Mouse (Mus musculus): ENCODE data around the gene Nol9. TPM values are rescaled to one million over a fixed set of nuclear protein-coding genes. Genes with fewer than 3 reads are reported as not detected.

Nol9 gene
- polyA plus RNA-seq, 1 experiment: 8.0 TPM

- no peak overlapping the region for H3K4me3 ChIP-seq (ENCODE audit: control insufficient read depth, low read depth, low read length)
- H3K36me3 ChIP-seq (ENCODE audit: control insufficient read depth, insufficient read depth, low read length): no peaks in the 10 kb centered on the region
- no peak overlapping the region; the same call in 1 of the 2 replicates for H3K27ac ChIP-seq (ENCODE audit: control insufficient read depth, insufficient read depth, low read depth, low read length)
- H3K27me3 ChIP-seq (ENCODE audit: control insufficient read depth, insufficient read depth, low read length): no peaks in the 10 kb centered on the region
- TF ChIP-seq CTCF (IDR thresholded peaks at IDR 0.05; ENCODE audit: control insufficient read depth, insufficient read depth, insufficient replicate concordance, low read depth, low read length): no peak
- TF ChIP-seq POLR2A (IDR thresholded peaks at IDR 0.05; ENCODE audit: control insufficient read depth, low read depth, low read length): no peak
- H3K4me1 ChIP-seq (ENCODE audit: control insufficient read depth, insufficient read depth, low read length): peaks cover 5% of the 10 kb centered on the region
These were observed 28.2 kb downstream of the Nol9 start for GRCm38 (mm10) chr4:152067280-152067679.

DNA sequence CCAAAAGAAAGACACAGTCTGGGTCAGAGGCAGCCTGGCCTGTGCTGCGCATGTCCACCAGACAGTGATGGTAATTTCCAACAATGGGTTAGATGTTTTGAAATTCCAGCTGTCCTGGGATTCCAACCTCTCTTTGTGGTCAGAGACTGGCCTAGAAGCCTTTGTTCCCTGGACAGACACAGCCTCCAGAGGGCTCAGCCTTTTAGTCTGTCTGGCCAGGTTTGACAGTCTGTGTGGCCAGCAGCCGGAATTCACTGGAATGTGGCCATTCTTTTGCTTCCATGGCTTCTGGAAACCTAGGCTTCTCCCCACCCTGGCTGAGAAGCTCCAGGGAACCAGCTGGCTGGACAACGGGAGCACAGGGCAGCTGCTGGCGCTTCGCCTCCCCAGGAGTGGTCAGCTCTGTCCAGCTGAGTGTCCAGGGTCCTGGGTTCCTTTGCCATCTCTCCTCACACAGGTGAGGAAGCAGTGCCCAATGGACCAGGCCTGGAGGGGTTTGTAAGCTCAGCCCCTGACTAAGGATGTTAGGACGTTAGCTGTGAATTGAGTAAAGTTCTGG lies 29.1 kb downstream of the Nol9 start:
- no peaks in the 10 kb centered on the region for H3K36me3 ChIP-seq (ENCODE audit: control insufficient read depth, insufficient read depth, low read length)

GRCm38 (mm10) chr4:152069245-152069644 lies 30.1 kb downstream of the Nol9 start:
- Histone ChIP-seq H3K27me3 (ENCODE audit: control insufficient read depth, insufficient read depth, low read length) (no peaks in the 10 kb centered on the region), H3K4me1 (ENCODE audit: control insufficient read depth, insufficient read depth, low read length) (peaks cover 13% of the 10 kb centered on the region), H3K27ac (ENCODE audit: control insufficient read depth, insufficient read depth, low read depth, low read length) (no peak overlapping the region), H3K4me3 (ENCODE audit: control insufficient read depth, low read depth, low read length) (no peak overlapping the region), H3K36me3 (ENCODE audit: control insufficient read depth, insufficient read depth, low read length) (no peaks in the 10 kb centered on the region)
- TF ChIP-seq POLR2A (IDR thresholded peaks at IDR 0.05; ENCODE audit: control insufficient read depth, low read depth, low read length) (no peak), CTCF (IDR thresholded peaks at IDR 0.05; ENCODE audit: control insufficient read depth, insufficient read depth, insufficient replicate concordance, low read depth, low read length) (no peak)

More for the DNA sequence above, 29.1 kb downstream of the Nol9 start:
- TF ChIP-seq POLR2A (IDR thresholded peaks at IDR 0.05; ENCODE audit: control insufficient read depth, low read depth, low read length) (no peak), CTCF (IDR thresholded peaks at IDR 0.05; ENCODE audit: control insufficient read depth, insufficient read depth, insufficient replicate concordance, low read depth, low read length) (no peak)
- H3K27me3 ChIP-seq (ENCODE audit: control insufficient read depth, insufficient read depth, low read length): no peaks in the 10 kb centered on the region
- H3K4me3 ChIP-seq (ENCODE audit: control insufficient read depth, low read depth, low read length): no peak overlapping the region
- H3K4me1 ChIP-seq (ENCODE audit: control insufficient read depth, insufficient read depth, low read length): peaks cover 8% of the 10 kb centered on the region
- H3K27ac ChIP-seq (ENCODE audit: control insufficient read depth, insufficient read depth, low read depth, low read length): peak overlapping the region; percentile 3; the same call in 1 of the 2 replicates

DNA sequence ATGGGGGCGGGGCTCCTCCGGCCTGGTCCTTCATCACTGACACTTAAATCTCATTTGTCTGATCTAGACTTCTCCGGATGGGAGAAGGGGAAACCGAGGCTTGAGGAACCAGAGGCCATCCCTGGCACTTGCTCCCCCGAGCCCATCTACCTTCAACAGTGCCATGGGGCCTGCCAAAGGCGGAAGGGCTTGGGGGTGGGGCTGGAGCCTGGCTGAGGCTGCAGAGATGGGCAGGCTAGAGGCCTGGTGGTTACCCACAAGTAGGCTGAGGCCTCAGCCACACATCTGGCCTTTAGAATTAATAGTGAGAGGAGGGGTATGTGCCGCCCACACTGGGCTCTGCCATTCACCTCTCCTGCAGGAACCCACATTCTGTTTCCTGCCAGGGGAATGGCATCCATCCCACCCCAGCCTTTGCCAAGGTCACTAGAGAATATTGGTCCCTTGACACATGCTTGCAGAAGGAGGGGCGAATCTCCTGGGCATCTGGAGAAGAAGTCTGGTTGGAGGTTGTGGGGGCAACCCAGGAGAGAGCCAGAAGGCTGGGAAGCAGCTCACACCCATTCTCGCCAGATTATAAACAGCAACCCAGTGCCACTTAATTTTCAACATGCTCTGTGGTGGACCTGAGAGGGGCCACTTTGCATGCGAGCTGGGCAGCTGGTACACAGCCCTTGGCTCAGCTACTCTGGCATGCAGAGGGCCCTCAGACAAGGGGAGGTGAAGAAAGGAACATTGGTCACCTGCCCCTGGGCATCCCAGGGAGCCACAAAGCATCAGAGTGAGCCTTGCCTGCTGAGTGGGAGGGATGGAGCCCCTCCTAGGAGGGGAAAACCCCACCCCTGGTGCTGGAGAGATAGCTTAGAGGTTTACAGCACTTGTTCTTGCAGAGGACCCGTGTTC lies 31.6 kb downstream of the Nol9 start:
- Histone ChIP-seq H3K27ac (ENCODE audit: control insufficient read depth, insufficient read depth, low read depth, low read length) (no peak overlapping the region), H3K4me3 (ENCODE audit: control insufficient read depth, low read depth, low read length) (no peak overlapping the region)

DNA sequence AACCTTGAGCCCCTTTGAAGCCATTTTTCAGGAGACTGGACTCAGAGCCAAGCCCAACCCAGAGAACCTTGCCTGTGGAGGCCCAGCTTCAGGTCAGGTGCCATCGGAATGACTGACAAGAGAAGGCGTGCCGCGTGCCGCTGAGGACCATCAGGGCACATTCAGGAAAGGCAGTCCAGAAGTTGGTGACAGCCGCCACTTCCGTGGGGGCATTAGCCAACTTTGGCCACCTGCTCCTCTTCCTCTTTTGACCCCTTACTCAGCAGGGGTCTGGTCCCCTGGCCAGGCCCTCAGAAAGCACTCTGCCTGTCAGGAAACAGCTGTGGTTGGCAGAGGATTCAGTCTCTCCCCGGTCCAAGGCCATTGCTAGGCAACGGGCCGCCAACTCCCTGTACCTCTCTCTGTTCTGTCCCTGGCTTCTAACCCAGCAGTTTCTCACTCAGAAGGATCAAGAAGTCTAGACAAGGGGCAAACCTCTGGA lies 33.0 kb downstream of the Nol9 start, which contains the start of gene Plekhg5:
Plekhg5 (plus strand) TSS at position 378 of the 481 bp plus-strand sequence.
- TF ChIP-seq CTCF (IDR thresholded peaks at IDR 0.05; ENCODE audit: control insufficient read depth, insufficient read depth, insufficient replicate concordance, low read depth, low read length) (no peak), POLR2A (IDR thresholded peaks at IDR 0.05; ENCODE audit: control insufficient read depth, low read depth, low read length) (no peak)
- H3K36me3 ChIP-seq (ENCODE audit: control insufficient read depth, insufficient read depth, low read length): no peaks in the 10 kb centered on the region
- H3K27me3 ChIP-seq (ENCODE audit: control insufficient read depth, insufficient read depth, low read length): no peaks in the 10 kb centered on the region
- H3K4me1 ChIP-seq (ENCODE audit: control insufficient read depth, insufficient read depth, low read length): peaks cover 13% of the 10 kb centered on the region
- peak within 1 kb of the TSS; percentile 19; the same call in 1 of the 2 replicates for H3K4me3 ChIP-seq (ENCODE audit: control insufficient read depth, low read depth, low read length)
- H3K27ac ChIP-seq (ENCODE audit: control insufficient read depth, insufficient read depth, low read depth, low read length): peak within 1 kb of the TSS; percentile 59

More for the DNA sequence above, 31.6 kb downstream of the Nol9 start:
- no peak for TF ChIP-seq CTCF (IDR thresholded peaks at IDR 0.05; ENCODE audit: control insufficient read depth, insufficient read depth, insufficient replicate concordance, low read depth, low read length)
- TF ChIP-seq POLR2A (IDR thresholded peaks at IDR 0.05; ENCODE audit: control insufficient read depth, low read depth, low read length): no peak
- Histone ChIP-seq H3K27me3 (ENCODE audit: control insufficient read depth, insufficient read depth, low read length) (no peaks in the 10 kb centered on the region), H3K36me3 (ENCODE audit: control insufficient read depth, insufficient read depth, low read length) (no peaks in the 10 kb centered on the region), H3K4me1 (ENCODE audit: control insufficient read depth, insufficient read depth, low read length) (peaks cover 13% of the 10 kb centered on the region)

GRCm38 (mm10) chr4:152072655-152073054 lies 33.5 kb downstream of the Nol9 start:
- TF ChIP-seq CTCF (IDR thresholded peaks at IDR 0.05; ENCODE audit: control insufficient read depth, insufficient read depth, insufficient replicate concordance, low read depth, low read length): no peak
- TF ChIP-seq POLR2A (IDR thresholded peaks at IDR 0.05; ENCODE audit: control insufficient read depth, low read depth, low read length): no peak
- peaks cover 11% of the 10 kb centered on the region for H3K4me1 ChIP-seq (ENCODE audit: control insufficient read depth, insufficient read depth, low read length)
- H3K27ac ChIP-seq (ENCODE audit: control insufficient read depth, insufficient read depth, low read depth, low read length): peak overlapping the region; percentile 59
- no peaks in the 10 kb centered on the region for H3K27me3 ChIP-seq (ENCODE audit: control insufficient read depth, insufficient read depth, low read length)
- no peaks in the 10 kb centered on the region for H3K36me3 ChIP-seq (ENCODE audit: control insufficient read depth, insufficient read depth, low read length)
- peak overlapping the region; percentile 19; the same call in 1 of the 2 replicates for H3K4me3 ChIP-seq (ENCODE audit: control insufficient read depth, low read depth, low read length)

DNA sequence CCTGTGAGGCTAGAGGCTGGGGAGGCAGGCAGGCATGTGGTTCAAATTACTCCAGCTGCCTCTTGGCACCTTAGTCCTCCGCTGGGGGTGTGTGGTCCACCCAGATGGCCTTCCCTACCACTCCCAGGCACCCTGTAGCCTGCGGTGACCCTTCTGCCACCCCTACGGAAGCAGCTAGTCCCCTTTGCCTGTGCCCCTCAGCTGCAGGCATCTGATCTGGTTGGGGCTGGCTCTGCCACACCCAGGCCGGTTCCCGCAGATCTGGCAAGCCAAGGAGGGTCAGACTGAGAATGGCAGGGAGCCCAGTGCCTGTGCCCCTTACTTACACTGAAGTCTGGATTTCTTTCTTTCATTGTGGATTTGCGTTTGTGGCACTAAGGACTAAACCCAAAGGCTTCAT lies 34.6 kb downstream of the Nol9 start:
- no peak overlapping the region for H3K27ac ChIP-seq (ENCODE audit: control insufficient read depth, insufficient read depth, low read depth, low read length)
- no peaks in the 10 kb centered on the region for H3K27me3 ChIP-seq (ENCODE audit: control insufficient read depth, insufficient read depth, low read length)
- no peak for TF ChIP-seq CTCF (IDR thresholded peaks at IDR 0.05; ENCODE audit: control insufficient read depth, insufficient read depth, insufficient replicate concordance, low read depth, low read length)
- no peak for TF ChIP-seq POLR2A (IDR thresholded peaks at IDR 0.05; ENCODE audit: control insufficient read depth, low read depth, low read length)
- no peaks in the 10 kb centered on the region for H3K36me3 ChIP-seq (ENCODE audit: control insufficient read depth, insufficient read depth, low read length)
- H3K4me3 ChIP-seq (ENCODE audit: control insufficient read depth, low read depth, low read length): no peak overlapping the region
- peaks cover 10% of the 10 kb centered on the region for H3K4me1 ChIP-seq (ENCODE audit: control insufficient read depth, insufficient read depth, low read length)

Measured in testis, adult 2 months (tissue).